Mouse (Mus musculus) ES-E14 (cell line): Measurements from ENCODE around the gene Mfap3l.

Source experiments
- HCFC1 ChIP-seq: IDR thresholded peaks from 2 replicates; pipeline ENCODE4 v1.6.1; 2012; ENCODE audit warnings: low read length, inconsistent platforms, borderline replicate concordance; ENCODE audit not compliant: insufficient read depth
- MAFK ChIP-seq: IDR thresholded peaks from 2 replicates; pipeline ENCODE4 v1.6.1; 2014; ENCODE audit warnings: mild to moderate bottlenecking, low read depth, low read length, inconsistent platforms; ENCODE audit not compliant: insufficient read depth
- ZC3H11A ChIP-seq: IDR thresholded peaks from 2 replicates; pipeline ENCODE4 v1.6.1; 2012; ENCODE audit warnings: low read depth, mild to moderate bottlenecking, inconsistent platforms, low read length, borderline replicate concordance

GRCm38 (mm10) chr8:60640046-60640445, 7.4 kb downstream of the Mfap3l start:
- TF ChIP-seq MAFK (no peak), ZC3H11A (no peak), HCFC1 (no peak)
